Mouse (Mus musculus) bone marrow, adult 2 months (tissue): Measurements from ENCODE around the gene 1110032A03Rik. TPM values are rescaled to one million over a fixed set of nuclear protein-coding genes. Genes with fewer than 3 reads are reported as not detected.

Experiments
- H3K27ac ChIP-seq: fragments of 200-500 bp; 2 replicates; pipeline ENCODE4 v1.5.1; 2012; ENCODE audit warnings: low read depth, mild to moderate bottlenecking, control low read depth, inconsistent platforms, low read length; ENCODE audit not compliant: control insufficient read depth, poor library complexity, insufficient read depth
- H3K4me1 ChIP-seq: fragments of 200-500 bp; 2 replicates; pipeline ENCODE4 v1.6.1; 2011; ENCODE audit warnings: low read length; ENCODE audit not compliant: control insufficient read depth, insufficient read depth
- H3K4me3 ChIP-seq: fragments of 200-500 bp; replicated peaks from 2 replicates; pipeline ENCODE3; 2011; ENCODE audit warnings: mild to moderate bottlenecking, low read depth, low read length, control low read depth; ENCODE audit not compliant: control insufficient read depth
- CTCF ChIP-seq: fragments of 200-500 bp; IDR thresholded peaks from 2 replicates; pipeline ENCODE4 v1.5.1; 2011; ENCODE audit warnings: low read length, control low read depth; ENCODE audit not compliant: control insufficient read depth, insufficient read depth
- POLR2A ChIP-seq: fragments of 200-500 bp; IDR thresholded peaks from 2 replicates; pipeline ENCODE4 v1.6.1; 2011; ENCODE audit warnings: low read depth, mild to moderate bottlenecking, control low read depth, low read length, borderline replicate concordance; ENCODE audit not compliant: control insufficient read depth
- WGBS: fragments of 180-500 bp; shearing (Covaris S2); methylation state at CpG from one replicate; pipeline ENCODE4 v1.1.7; 2018; 5-methylcytosine and 5-hydroxymethylcytosine counted together
- polyA plus RNA-seq: library from polyadenylated mRNA; stranded (reverse); fragments of >200 nt; gene quantifications from 2 replicates; pipeline ENCODE4 v1.2.4, GENCODE M21; 2011; ENCODE audit warnings: low replicate concordance; ENCODE audit not compliant: missing spikeins, insufficient read depth, insufficient read length

The 1110032A03Rik gene
- polyA plus RNA-seq, 1 experiment = 32.8 TPM

- WGBS = 18% methylated on average over 19 of the region's 19 CpGs
- H3K4me1 ChIP-seq = no peaks in the 10 kb centered on the region
- H3K27ac ChIP-seq = no peak within 1 kb of the TSS
- no peak within 1 kb of the TSS for H3K4me3 ChIP-seq
- TF ChIP-seq CTCF (no peak), POLR2A (no peak)
Observed at GRCm38 (mm10) chr9:50746214-50746677, 29.1 kb downstream of the 1110032A03Rik start, which contains the start of gene 2310030G06Rik. TSS of gene 2310030G06Rik (minus strand) at chr9:50746536.

GRCm38 (mm10) chr9:50745806-50746205 lies 29.5 kb downstream of the 1110032A03Rik start:
- H3K4me3 ChIP-seq = no peak overlapping the region
- no peaks in the 10 kb centered on the region for H3K4me1 ChIP-seq
- WGBS = 55% methylated on average over 7 of the region's 7 CpGs
- no peak for TF ChIP-seq CTCF
- no peak for TF ChIP-seq POLR2A
- H3K27ac ChIP-seq = no peak overlapping the region

GRCm38 (mm10) chr9:50742744-50743143 lies 32.6 kb downstream of the 1110032A03Rik start:
- TF ChIP-seq CTCF (no peak), POLR2A (no peak)
- Histone ChIP-seq H3K27ac (no peak overlapping the region), H3K4me1 (peaks cover 2% of the 10 kb centered on the region; the same call in 1 of the 2 replicates), H3K4me3 (no peak overlapping the region)
- WGBS = 35% methylated on average over 2 of the region's 2 CpGs

- H3K4me1 ChIP-seq = peaks cover 2% of the 10 kb centered on the region; the same call in 1 of the 2 replicates
- 69% methylated on average over 3 of the region's 3 CpGs for WGBS
Observed at GRCm38 (mm10) chr9:50742261-50742660, 33.1 kb downstream of the 1110032A03Rik start.

GRCm38 (mm10) chr9:50740867-50741784 lies 34.2 kb downstream of the 1110032A03Rik start:
- Histone ChIP-seq H3K4me1 (peaks cover 2% of the 10 kb centered on the region; the same call in 1 of the 2 replicates), H3K4me3 (no peak overlapping the region), H3K27ac (no peak overlapping the region)
- TF ChIP-seq POLR2A (no peak), CTCF (no peak)
- WGBS = 83% methylated on average over 14 of the region's 14 CpGs

More at GRCm38 (mm10) chr9:50742261-50742660, 33.1 kb downstream of the 1110032A03Rik start:
- no peak overlapping the region for H3K27ac ChIP-seq
- H3K4me3 ChIP-seq = no peak overlapping the region
- TF ChIP-seq POLR2A (no peak), CTCF (no peak)

GRCm38 (mm10) chr9:50738914-50739870 lies 36.1 kb downstream of the 1110032A03Rik start, which contains the start of gene Dixdc1:
TSS of gene Dixdc1 (minus strand) at chr9:50739517.
- no peak for TF ChIP-seq CTCF
- TF ChIP-seq POLR2A = no peak
- H3K4me1 ChIP-seq = peaks cover 2% of the 10 kb centered on the region; the same call in 1 of the 2 replicates
- H3K27ac ChIP-seq = no peak within 1 kb of the TSS
- H3K4me3 ChIP-seq = peak within 1 kb of the TSS; percentile 54
- WGBS = 6% methylated on average over 36 of the region's 36 CpGs

GRCm38 (mm10) chr9:50734989-50735388 lies 40.3 kb downstream of the 1110032A03Rik start:
- peak; percentile 52 for TF ChIP-seq CTCF
- TF ChIP-seq POLR2A = no peak
- H3K4me3 ChIP-seq = no peak overlapping the region
- H3K27ac ChIP-seq = no peak overlapping the region
- H3K4me1 ChIP-seq = peaks cover 2% of the 10 kb centered on the region; the same call in 1 of the 2 replicates
- WGBS = 3% methylated on average over 9 of the region's 9 CpGs

- Histone ChIP-seq H3K27ac (no peak overlapping the region), H3K4me1 (peaks cover 2% of the 10 kb centered on the region), H3K4me3 (no peak overlapping the region)
- TF ChIP-seq CTCF (no peak), POLR2A (no peak)
- WGBS = 75% methylated on average over 4 of the region's 4 CpGs
Observed at GRCm38 (mm10) chr9:50732560-50732959, 42.8 kb downstream of the 1110032A03Rik start.
